Comparison of ENCODE assay signal across 23 mouse cellular contexts in genomic region chr11:66684181-66684580, GRCm38 (mm10).
"Had no signal": no experiment of that assay in that cellular context is flagged by ENCODE, and none has a peak within 500 bp of the region (broad histone marks: within the 10 kb centered on the region; RNA-seq: fewer than 3 reads in every experiment).

No protein-coding gene starts in this region.

- H3K4me2 ChIP-seq: heart, embryonic 12.5 days; hindbrain, embryonic 13.5 days; hindbrain, embryonic 15.5 days; intestine, embryonic 15.5 days; limb, embryonic 13.5 days; limb, embryonic 15.5 days had no signal

- H3K4me1 ChIP-seq: heart, embryonic 10.5 days; heart, embryonic 12.5 days; hindbrain, embryonic 10.5 days; hindbrain, embryonic 13.5 days; hindbrain, embryonic 15.5 days; intestine, embryonic 15.5 days; limb, embryonic 13.5 days; limb, embryonic 15.5 days had no signal

- H3K9ac ChIP-seq: heart, embryonic 12.5 days; hindbrain, embryonic 13.5 days; hindbrain, embryonic 15.5 days; intestine, embryonic 15.5 days; limb, embryonic 13.5 days; limb, embryonic 15.5 days had no signal

- H3K4me3 ChIP-seq: gastrocnemius, adult 2 months; heart, embryonic 10.5 days; heart, embryonic 12.5 days; hindbrain, embryonic 10.5 days; hindbrain, embryonic 13.5 days; hindbrain, embryonic 15.5 days; intestine, embryonic 15.5 days; layer of hippocampus, adult 2 months; limb, embryonic 13.5 days; limb, embryonic 15.5 days had no signal

- H3K9me3 ChIP-seq: heart, embryonic 10.5 days; heart, embryonic 12.5 days; hindbrain, embryonic 10.5 days; hindbrain, embryonic 13.5 days; hindbrain, embryonic 15.5 days; intestine, embryonic 15.5 days; limb, embryonic 13.5 days; limb, embryonic 15.5 days had no signal

- H3K36me3 ChIP-seq: heart, embryonic 10.5 days; heart, embryonic 12.5 days; hindbrain, embryonic 10.5 days; hindbrain, embryonic 13.5 days; hindbrain, embryonic 15.5 days; intestine, embryonic 15.5 days; limb, embryonic 13.5 days; limb, embryonic 15.5 days had no signal

- H3K27ac ChIP-seq: gastrocnemius, adult 2 months; heart, embryonic 10.5 days; hindbrain, embryonic 10.5 days; hindbrain, embryonic 13.5 days; intestine, embryonic 15.5 days; layer of hippocampus, adult 2 months; limb, embryonic 13.5 days; limb, embryonic 15.5 days had no signal

- DNase-seq: gastrocnemius, adult 2 months; gastrocnemius, postnatal 10 days; gastrocnemius, postnatal 25 days; heart, adult 18-20 months; heart, postnatal 10 days; heart, postnatal 4 days; kidney, adult 18-20 months; kidney, adult 8-10 months; kidney, postnatal 10 days; kidney, postnatal 25 days; kidney, postnatal 4 days; left cerebral cortex, postnatal 4 days had no signal

- H3K27me3 ChIP-seq: heart, embryonic 12.5 days; hindbrain, embryonic 13.5 days; hindbrain, embryonic 15.5 days; intestine, embryonic 15.5 days; limb, embryonic 13.5 days; limb, embryonic 15.5 days had no signal

- ATAC-seq: inflammation-experienced regulatory T-cells, adult 6 months; intestine, embryonic 15.5 days; intestine, postnatal 0 days had no signal
